Mouse (Mus musculus): ENCODE measurements at regions not wholly inside any gene's neighbourhood (a gene's known extent, or its start where the extent isn't known, plus 50 kb on each side); places are given as distances from the start of the nearest gene placed in this dataset.

DNA sequence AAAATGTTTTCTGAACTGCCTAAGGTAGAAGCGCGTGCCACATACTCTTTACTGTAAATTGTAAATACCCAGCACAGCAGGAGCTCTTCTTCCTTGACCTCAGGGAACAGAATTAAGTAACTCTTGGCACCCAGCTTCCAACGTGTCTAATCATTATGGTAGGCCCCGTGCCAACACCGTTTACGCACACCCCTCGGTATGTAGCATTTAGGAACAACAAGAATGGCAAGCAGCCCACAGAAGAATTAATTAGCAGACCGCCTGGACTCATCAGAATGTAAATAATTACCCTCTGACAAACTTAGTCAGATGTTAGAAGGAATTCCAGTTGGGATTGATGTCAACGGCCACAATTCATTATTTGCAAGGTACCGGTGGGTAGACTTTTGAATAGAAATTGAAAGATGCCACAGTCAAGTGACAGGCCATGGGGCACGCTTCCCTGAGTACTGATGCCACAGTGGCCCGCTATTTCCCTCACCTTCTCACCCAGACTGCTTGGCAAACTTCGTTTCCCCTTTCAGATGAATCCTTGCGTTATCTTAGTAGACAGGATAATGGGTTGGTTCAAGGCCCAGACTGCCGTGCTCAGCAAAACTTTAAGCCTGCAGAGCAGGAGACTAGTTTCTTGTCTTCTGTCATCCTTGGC is 81.2 kb upstream of the Galnt5 start:
- no peak for DNase-seq

DNA sequence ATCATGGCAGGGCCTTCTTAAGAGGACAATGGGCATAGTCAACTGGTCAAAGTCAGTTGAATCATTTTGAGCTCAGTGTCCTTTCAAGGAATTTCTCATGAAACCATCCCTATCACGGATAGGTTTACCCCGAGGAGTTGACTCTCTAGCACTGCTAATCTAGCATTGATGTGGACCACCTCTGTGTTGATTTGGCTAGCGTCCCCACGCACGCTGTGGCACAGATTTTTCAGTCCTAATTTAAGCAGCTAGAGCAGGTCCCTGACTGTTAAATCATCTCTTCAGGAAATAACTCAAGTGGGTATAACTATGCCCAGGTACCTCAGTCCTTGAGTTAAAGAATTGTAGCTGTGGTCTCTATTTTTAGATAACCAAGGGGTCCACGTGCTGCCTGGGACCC is 80.0 kb upstream of the Galnt5 start:
- no peak for DNase-seq

DNA sequence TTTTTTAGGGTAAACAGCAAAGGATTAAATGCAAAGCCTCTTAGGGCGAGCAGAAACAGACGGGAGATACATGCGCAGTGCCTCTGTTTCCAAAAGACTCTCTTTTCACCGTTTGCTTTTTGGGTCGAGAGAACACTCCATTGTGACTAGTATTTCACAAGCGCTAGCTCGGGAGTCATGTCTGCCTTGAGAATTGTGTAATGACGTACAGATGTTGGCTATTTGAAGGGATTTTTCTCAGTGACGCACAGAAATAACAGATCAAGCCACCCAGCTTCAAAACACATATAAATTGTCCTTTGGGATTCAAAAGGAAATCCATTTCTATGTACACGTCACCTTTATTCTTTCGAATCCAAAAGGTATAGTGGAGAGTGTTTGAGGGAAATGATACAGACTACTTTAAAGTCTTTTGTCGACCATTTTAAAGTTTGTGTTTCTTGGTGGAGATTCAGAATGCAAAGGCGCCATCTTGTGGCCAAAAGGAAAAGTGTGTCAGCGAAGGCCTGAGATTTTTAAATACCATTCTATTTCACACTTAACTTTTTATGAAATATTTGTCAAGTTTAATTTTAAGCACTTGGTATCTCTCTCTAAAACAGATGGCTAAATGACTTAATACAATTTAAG is 78.5 kb upstream of the Galnt5 start:
- peak; percentile 52 for DNase-seq

DNA sequence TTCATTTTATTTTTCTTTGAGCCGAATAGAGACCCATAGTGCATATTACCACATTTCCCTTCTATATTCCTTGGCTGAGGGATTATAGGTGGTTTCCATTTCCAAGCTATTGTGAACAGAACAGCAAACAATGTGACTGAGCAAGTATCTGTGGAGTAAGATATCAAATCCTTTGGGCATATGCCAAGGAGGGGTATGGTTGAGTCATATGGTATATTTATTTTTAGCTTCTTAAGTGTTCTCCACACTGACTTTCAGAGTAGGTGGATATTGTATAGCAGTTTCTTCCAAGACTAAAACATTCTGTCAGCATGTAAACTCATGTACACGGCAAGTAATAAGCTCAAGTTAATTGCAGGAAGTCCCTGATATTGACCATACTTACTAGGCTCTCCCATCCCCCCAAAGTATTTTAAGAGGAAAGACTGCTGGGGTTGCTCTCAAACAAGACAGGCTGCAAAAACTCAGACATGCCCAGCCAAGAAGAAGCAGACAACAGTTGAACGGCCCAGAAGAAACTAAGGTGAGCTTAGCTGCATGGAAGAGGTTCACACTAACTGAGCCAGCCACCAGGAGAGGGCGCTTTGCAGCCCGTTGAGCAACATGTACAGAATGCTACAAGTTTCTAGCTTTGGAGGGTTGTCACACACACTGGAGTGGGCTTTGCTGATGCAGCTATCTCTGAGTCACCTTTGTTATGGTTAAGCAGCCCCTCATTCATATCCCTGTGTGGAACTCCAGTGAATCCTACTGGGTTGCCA is 63.4 kb upstream of the Galnt5 start:
- DNase-seq: peak; percentile 5

Data from lung, postnatal 36 days (tissue).